Mouse (Mus musculus) heart, adult 8-10 months (tissue): ENCODE measurements at regions not wholly inside any gene's neighbourhood (a gene's known extent, or its start where the extent isn't known, plus 50 kb on each side); places are given as distances from the start of the nearest gene placed in this dataset.

ENCODE experiments used
- DNase-seq: peaks from one replicate; pipeline ENCODE4 v3.0.0; 2022; ENCODE audit warnings: low spot score

GRCm38 (mm10) chr9:117870616-117871015, 169.7 kb upstream of the Azi2 start:
- DNase-seq = no peak

GRCm38 (mm10) chr9:117863944-117864343, 176.4 kb upstream of the Azi2 start:
- DNase-seq = no peak

GRCm38 (mm10) chr9:117863318-117863717, 177.0 kb upstream of the Azi2 start:
- DNase-seq = no peak

- no peak for DNase-seq
Observed at GRCm38 (mm10) chr9:117859580-117860045, 180.7 kb upstream of the Azi2 start.

DNA sequence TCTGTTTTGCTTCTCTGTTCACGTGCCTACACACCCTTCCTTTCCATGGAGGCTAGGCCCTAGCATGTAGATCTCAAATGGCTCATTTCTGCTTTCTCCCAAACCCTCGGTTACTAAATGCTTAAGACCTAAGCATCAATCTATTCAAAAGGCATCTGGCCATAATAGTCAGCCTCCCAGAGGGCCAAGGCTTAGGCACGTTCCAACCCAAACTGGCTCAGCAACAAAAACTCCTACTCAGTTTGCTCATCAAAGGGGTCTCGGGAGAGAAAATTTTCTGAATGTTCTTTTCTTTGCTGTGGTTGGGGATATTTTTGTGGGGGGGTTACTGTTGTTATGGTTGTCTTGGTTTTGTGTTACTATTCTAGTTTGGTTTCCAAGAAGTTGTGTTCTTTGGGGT, 196.8 kb upstream of the Azi2 start:
- DNase-seq = no peak

GRCm38 (mm10) chr9:117836696-117837380, 203.5 kb upstream of the Azi2 start:
- DNase-seq = no peak

DNA sequence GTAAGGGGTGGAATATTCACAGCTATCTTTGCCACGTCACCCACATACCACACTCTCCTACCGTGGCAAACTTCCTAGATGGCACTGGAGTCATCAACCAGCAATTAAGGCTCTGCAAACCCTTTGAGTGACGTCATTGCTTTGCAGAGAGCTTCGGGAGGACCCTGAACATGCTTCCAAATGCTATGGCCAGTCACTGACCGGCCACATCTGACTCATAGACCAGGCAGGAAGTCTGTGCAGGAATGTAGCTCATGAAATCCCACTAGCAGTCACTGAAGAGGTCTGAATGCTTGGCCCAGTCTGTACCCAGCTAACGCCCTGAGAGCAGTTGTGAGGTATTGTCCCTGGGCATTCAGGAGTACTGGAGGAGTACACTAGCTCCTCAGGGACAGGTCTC, 203.9 kb upstream of the Rbms3 start:
- DNase-seq = no peak

DNA sequence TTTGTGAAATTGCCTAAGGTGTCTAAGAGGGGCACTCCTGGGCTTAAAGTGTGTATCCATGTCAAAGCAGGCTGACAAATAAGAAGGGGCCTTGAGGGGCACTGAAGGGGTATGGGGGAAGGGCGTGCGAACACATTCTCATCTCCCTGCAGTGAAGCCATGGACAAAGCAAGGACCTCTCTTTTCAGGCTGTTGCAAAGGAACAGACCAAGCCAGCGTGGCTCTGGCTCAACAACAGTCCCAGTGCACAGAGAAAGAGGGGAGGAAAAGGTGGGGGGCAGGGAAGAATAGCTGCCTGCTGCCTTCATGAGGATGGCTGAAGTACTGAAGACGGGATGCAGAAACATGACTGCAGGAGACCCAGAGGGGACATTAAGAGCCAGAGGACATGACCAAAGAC, 184.9 kb upstream of the Rbms3 start:
- no peak for DNase-seq

GRCm38 (mm10) chr9:117813216-117813615, 183.5 kb upstream of the Rbms3 start:
- no peak for DNase-seq

GRCm38 (mm10) chr9:117805812-117806211, 176.1 kb upstream of the Rbms3 start:
- DNase-seq = no peak

- DNase-seq = no peak
Observed at GRCm38 (mm10) chr9:117784186-117784591, 154.5 kb upstream of the Rbms3 start.

DNA sequence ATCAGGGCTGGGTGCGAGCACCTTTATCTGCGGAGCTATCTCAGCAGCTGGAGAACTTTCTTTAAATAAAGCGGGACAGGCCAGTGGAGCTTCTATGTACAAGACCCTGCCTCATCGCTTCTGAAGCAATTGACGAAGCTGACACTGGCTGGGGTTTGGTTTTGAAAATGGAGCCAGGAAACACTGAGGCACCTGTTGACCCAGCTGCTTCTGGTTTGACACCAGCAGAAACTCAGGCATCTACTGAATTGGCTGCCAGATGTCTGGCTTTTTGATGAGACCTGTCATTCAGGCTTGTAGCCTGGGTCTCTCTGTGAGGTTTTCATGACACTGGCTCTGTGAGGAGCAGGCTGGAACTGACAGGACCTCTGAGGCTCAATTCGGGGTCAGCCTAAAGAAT, 124.9 kb upstream of the Rbms3 start:
- DNase-seq = no peak

GRCm38 (mm10) chr9:117753466-117753865, 123.8 kb upstream of the Rbms3 start:
- DNase-seq = no peak

- no peak for DNase-seq
Observed at GRCm38 (mm10) chr9:117744906-117745305, 115.2 kb upstream of the Rbms3 start.

GRCm38 (mm10) chr9:117729366-117729765, 99.7 kb upstream of the Rbms3 start:
- DNase-seq = no peak

DNA sequence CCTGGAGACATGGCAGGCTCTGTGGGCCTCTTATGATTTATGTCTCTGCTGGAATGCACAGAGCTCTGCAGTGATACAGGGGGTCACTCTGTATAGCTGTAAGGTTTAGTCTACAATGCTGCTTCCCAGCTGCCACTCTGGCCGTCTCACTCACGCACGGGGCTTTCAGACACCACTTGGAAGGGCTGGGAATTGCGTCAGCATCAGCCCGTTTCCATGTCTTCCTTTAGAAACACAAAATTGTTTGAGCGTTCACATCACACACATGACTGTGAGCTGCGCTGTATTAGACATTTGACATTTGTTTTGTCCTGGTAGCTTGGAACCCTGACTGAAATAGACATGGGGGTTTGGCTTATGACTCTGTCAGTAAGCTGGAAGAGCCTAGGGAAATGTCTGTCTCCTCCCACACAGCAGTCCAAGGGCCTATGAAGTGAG, 90.5 kb upstream of the Rbms3 start:
- DNase-seq = no peak

- no peak for DNase-seq
Observed at GRCm38 (mm10) chr9:117717346-117717745, 87.6 kb upstream of the Rbms3 start.

DNA sequence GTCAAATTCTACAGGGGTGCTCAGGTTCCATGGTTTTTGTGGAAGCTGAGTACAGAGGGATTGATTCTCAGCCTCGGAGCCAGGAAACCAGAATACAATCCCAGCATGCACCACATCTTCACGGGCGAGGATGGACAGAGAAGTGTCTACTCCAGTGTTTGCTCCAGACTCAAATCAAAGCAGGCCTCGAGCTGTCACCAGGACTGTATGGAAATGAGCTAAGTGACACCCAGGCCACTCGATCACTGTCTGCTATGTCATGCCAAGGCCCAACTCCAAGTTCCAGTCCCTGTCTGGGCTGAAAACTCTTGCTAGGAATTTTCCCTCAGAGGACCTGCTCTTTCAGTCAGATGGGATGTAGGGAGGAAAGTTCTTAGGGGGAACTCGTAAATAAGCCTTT, 86.8 kb upstream of the Rbms3 start:
- no peak for DNase-seq

- peak; percentile 2 for DNase-seq
Observed at GRCm38 (mm10) chr9:117714741-117715675, 85.3 kb upstream of the Rbms3 start.

DNA sequence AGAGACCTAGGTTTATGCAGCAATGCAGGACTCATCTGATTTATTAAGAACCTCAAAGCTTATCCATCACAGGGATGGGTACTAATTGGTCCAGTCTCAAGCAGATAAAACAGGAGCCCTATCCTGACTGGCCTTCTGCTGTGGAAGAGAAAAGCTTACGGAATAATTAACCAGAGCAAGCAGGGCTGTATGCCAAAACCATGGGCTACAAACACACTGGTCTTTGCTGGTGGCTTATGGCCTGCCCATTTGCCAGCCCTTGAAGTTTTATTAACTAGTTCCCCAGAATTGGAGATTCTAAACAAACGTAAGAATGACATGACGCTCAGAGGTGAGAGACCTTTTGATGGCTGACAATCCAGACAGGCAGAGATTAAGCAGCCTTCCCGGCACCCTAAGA, 83.4 kb upstream of the Rbms3 start:
- DNase-seq = no peak

DNA sequence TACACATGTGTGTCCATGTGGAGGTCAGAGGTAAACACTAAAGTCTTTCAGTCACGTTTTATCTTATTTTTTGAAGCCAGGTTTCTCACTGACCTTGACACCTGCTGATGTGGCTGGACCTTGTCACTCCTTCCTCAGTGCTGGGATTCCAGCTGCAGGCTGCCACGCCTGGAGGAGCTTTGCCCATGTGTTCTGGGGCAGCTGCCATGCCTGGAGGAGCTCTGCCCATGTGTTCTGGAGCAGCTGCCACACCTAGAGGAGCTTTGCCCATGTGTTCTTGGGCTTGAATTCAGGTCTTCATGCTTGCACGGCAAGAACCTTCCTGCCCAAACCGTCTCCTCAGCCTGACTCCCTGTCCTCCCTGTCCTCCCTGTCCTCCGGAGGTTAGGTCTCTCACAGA, 82.1 kb upstream of the Rbms3 start:
- no peak for DNase-seq

GRCm38 (mm10) chr9:117710966-117711365, 81.3 kb upstream of the Rbms3 start:
- DNase-seq = no peak

GRCm38 (mm10) chr9:117709677-117710076, 80.0 kb upstream of the Rbms3 start:
- no peak for DNase-seq
